Mouse (Mus musculus) forebrain, embryonic 16.5 days (tissue): ENCODE results near the gene Sema3e. TPM values are rescaled to one million over a fixed set of nuclear protein-coding genes. Genes with fewer than 3 reads are reported as not detected.

Source experiments
- ATAC-seq: fragments of 200-750 bp; cut with Nextera tagmentation; 2 replicates; pipeline ENCODE4 v1.8.0; 2017; ENCODE audit warnings: mild to moderate bottlenecking, moderate library complexity
- H3K27ac ChIP-seq: fragments of 300-500 bp; sonication (generic); 2 replicates; pipeline ENCODE4 v1.5.1; 2014; ENCODE audit warnings: low read length, control low read depth
- H3K27me3 ChIP-seq: fragments of 300-500 bp; sonication (generic); replicated peaks from 2 replicates; pipeline ENCODE4 v1.6.1; 2014; ENCODE audit warnings: low read length; ENCODE audit not compliant: control insufficient read depth, insufficient read depth
- H3K36me3 ChIP-seq: fragments of 300-500 bp; sonication (generic); 2 replicates; pipeline ENCODE4 v1.6.1; 2014; ENCODE audit not compliant: control insufficient read depth, insufficient read depth
- H3K4me1 ChIP-seq: fragments of 300-500 bp; sonication (generic); replicated peaks from 2 replicates; pipeline ENCODE4 v1.6.1; 2014; ENCODE audit warnings: low read length; ENCODE audit not compliant: control insufficient read depth, insufficient read depth
- H3K4me2 ChIP-seq: fragments of 300-500 bp; sonication (generic); 2 replicates; pipeline ENCODE4 v1.6.1; 2014; ENCODE audit warnings: mild to moderate bottlenecking, low read length, control low read depth
- H3K4me3 ChIP-seq: fragments of 300-500 bp; sonication (generic); replicated peaks from 2 replicates; pipeline ENCODE4 v1.5.1; 2014; ENCODE audit warnings: mild to moderate bottlenecking, low read length, control low read depth
- H3K9ac ChIP-seq: fragments of 300-500 bp; sonication (generic); replicated peaks from 2 replicates; pipeline ENCODE4 v1.6.1; 2014; ENCODE audit warnings: low read depth, low read length, control low read depth
- H3K9me3 ChIP-seq: fragments of 300-500 bp; sonication (generic); 2 replicates; pipeline ENCODE4 v1.6.1; 2016; ENCODE audit warnings: low read length; ENCODE audit not compliant: control insufficient read depth
- WGBS: fragments of 180-500 bp; shearing (Covaris S2); extraction: QIAGEN DNeasy Blood & Tissue Kit; methylation state at CpG from one replicate; pipeline ENCODE4 v1.1.7; 2014; 5-methylcytosine and 5-hydroxymethylcytosine counted together
- polyA plus RNA-seq: library from polyadenylated mRNA; unstranded; fragments of >200 nt; fragmentation: Nextera tagmentation; extraction: Ambion mirVana; gene quantifications from 2 replicates; pipeline ENCODE4 v1.2.1, GENCODE M21; 2015

Sema3e gene
- polyA plus RNA-seq, 1 experiment from 2014 or later = 2.4 TPM

DNA sequence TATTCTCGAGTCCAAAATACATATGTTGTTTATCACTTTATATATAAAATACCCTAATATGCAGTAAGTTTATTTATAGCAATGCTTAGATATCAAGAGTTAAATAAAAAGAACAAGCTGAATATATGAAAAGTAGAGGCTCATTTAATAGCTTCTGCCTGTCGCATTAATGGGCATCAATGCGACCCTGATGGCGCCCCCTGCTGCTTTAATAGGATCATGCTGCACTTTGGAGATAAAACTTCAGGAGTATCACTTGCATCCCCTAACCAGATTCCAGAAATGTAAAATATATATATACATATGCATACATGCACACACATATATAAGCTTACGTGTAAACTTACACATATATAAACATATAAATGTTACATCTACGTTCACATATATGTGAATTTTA lies 199.4 kb downstream of the Sema3e start:
- H3K36me3 ChIP-seq = no peaks in the 10 kb centered on the region
- 91% methylated on average over 6 of the region's 6 CpGs for WGBS
- H3K9me3 ChIP-seq = no peaks in the 10 kb centered on the region
- no peak overlapping the region for H3K27ac ChIP-seq
- no peaks in the 10 kb centered on the region for H3K4me1 ChIP-seq
- H3K4me2 ChIP-seq = no peak overlapping the region
- H3K9ac ChIP-seq = no peak overlapping the region
- H3K4me3 ChIP-seq = no peak overlapping the region
- no peaks in the 10 kb centered on the region for H3K27me3 ChIP-seq
- ATAC-seq = no peak

GRCm38 (mm10) chr5:14231027-14231426 lies 206.0 kb downstream of the Sema3e start:
- Histone ChIP-seq H3K9me3 (no peaks in the 10 kb centered on the region), H3K27me3 (no peaks in the 10 kb centered on the region), H3K36me3 (no peaks in the 10 kb centered on the region), H3K4me3 (no peak overlapping the region), H3K4me1 (no peaks in the 10 kb centered on the region), H3K27ac (no peak overlapping the region), H3K4me2 (no peak overlapping the region), H3K9ac (no peak overlapping the region)
- ATAC-seq = no peak
- 72% methylated on average over 3 of the region's 3 CpGs for WGBS

- Histone ChIP-seq H3K27ac (no peak overlapping the region), H3K4me2 (no peak overlapping the region), H3K4me3 (no peak overlapping the region), H3K4me1 (no peaks in the 10 kb centered on the region), H3K9me3 (no peaks in the 10 kb centered on the region), H3K9ac (no peak overlapping the region), H3K27me3 (no peaks in the 10 kb centered on the region), H3K36me3 (no peaks in the 10 kb centered on the region)
- 39% methylated on average over 8 of the region's 8 CpGs for WGBS
- ATAC-seq = no peak
These were observed 227.5 kb downstream of the Sema3e start for GRCm38 (mm10) chr5:14252583-14252982.

DNA sequence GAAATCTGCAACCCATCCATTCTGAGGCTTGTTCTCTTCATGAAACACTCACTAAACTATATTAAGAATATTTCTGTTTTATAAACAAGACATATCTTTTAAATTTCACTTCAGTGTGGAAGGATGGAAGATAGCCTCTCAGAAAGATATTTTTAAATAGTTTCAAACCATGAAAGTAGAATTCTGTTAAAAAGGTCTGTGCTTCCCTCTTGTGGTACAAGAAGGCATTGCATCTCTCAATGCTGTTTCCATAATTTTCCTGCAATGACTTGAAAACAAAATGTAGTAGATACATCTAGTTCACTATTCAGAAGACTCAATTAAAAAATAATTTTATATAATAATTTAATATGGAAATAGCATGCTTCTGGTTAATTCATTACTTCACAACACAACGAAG lies 228.3 kb downstream of the Sema3e start:
- no peak overlapping the region for H3K9ac ChIP-seq
- no peak overlapping the region for H3K27ac ChIP-seq
- H3K9me3 ChIP-seq = no peaks in the 10 kb centered on the region
- WGBS = 73% methylated on average over 1 of the region's 1 CpGs
- H3K4me1 ChIP-seq = no peaks in the 10 kb centered on the region
- ATAC-seq = no peak
- no peak overlapping the region for H3K4me3 ChIP-seq
- H3K4me2 ChIP-seq = no peak overlapping the region
- H3K36me3 ChIP-seq = no peaks in the 10 kb centered on the region
- H3K27me3 ChIP-seq = no peaks in the 10 kb centered on the region

DNA sequence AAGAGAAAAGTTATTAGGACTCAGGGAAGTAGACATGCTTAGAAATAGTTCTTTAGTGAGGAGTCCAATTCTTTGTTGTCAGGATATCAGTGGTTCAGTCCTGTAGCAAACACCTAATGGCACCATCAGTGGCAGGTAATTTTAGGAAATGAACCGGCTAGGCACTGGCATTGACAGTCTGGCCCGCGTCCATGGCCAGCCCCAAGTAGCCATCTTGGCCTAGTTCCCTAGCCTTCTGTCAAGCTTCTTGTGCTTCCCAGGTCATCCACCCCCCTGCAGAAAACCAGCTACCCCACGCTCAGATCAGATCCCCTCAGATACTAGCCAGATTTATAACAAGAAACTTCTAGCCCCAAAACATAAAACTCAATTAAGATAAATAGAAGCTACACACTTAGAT lies 235.1 kb downstream of the Sema3e start:
- no peaks in the 10 kb centered on the region for H3K27me3 ChIP-seq
- WGBS = 96% methylated on average over 4 of the region's 4 CpGs
- ATAC-seq = no peak

DNA sequence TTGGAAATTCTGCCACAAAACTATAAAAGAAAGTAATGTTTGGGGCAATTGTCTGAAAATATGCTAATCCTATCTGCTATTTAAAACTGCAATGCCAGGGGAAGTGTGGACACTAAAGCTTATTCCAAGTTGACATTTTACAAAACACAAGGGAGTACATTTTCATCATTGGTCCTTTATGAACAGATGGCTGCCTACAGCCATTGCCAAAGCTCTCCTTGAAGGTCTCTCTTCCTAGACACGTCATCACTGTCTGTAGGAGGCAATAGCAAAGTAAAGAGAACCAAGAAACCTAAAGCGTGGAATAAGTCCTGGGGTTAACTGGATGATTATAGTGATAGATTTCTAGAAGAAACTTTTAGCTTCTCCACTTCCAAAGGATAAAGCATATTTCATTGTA lies 242.3 kb downstream of the Sema3e start:
- ATAC-seq = no peak
- H3K9me3 ChIP-seq = no peaks in the 10 kb centered on the region
- WGBS = 70% methylated on average over 2 of the region's 2 CpGs

More for the DNA sequence above, 235.1 kb downstream of the Sema3e start:
- Histone ChIP-seq H3K36me3 (no peaks in the 10 kb centered on the region), H3K4me2 (no peak overlapping the region), H3K4me3 (no peak overlapping the region), H3K4me1 (no peaks in the 10 kb centered on the region), H3K9ac (no peak overlapping the region), H3K27ac (no peak overlapping the region), H3K9me3 (no peaks in the 10 kb centered on the region)

More for the DNA sequence above, 242.3 kb downstream of the Sema3e start:
- Histone ChIP-seq H3K4me2 (no peak overlapping the region), H3K4me1 (no peaks in the 10 kb centered on the region), H3K36me3 (no peaks in the 10 kb centered on the region), H3K27ac (no peak overlapping the region), H3K4me3 (no peak overlapping the region), H3K9ac (no peak overlapping the region), H3K27me3 (no peaks in the 10 kb centered on the region)

Other genes with a start within 250 kb of the Sema3e start
- not detected in 2 replicates for gene Speer3, start 233.7 kb upstream of the Sema3e start, polyA plus RNA-seq